Mouse (Mus musculus): Measurements from ENCODE around the gene Tsga10. TPM values are rescaled to one million over a fixed set of nuclear protein-coding genes. Genes with fewer than 3 reads are reported as not detected.

Tsga10 gene
- total and polyA plus RNA-seq, 3 experiments: 0.47 to 0.57 (median 0.55) TPM

- Histone ChIP-seq H3K9me3 (replicated peaks; ENCODE audit: low read length) (no peaks in the 10 kb centered on the region), H3K9ac (ENCODE audit: insufficient read depth, low read depth) (no peak overlapping the region), H3K36me3 (replicated peaks in 1 of 2; ENCODE audit: control insufficient read depth in 1 of 2, insufficient read depth in 1 of 2, low read length in 1 of 2) (no peaks in the 10 kb centered on the region), H3K27me3 (replicated peaks) (no peaks in the 10 kb centered on the region), H3K4me1 (ENCODE audit: control insufficient read depth in 1 of 2, insufficient read depth in 2 of 2) (no peaks in the 10 kb centered on the region), H3K4me2 (ENCODE audit: insufficient read depth, low read depth, poor library complexity, severe bottlenecking) (no peak overlapping the region), H3K79me2 (replicated peaks; ENCODE audit: control insufficient read depth, extremely low read depth, insufficient read depth, poor library complexity, severe bottlenecking) (no peaks in the 10 kb centered on the region), H3K27ac (ENCODE audit: insufficient read depth, low read depth) (no peak overlapping the region), H3K4me3 (replicated peaks in 1 of 3; ENCODE audit: low read depth in 2 of 3, low read length in 2 of 3, poor library complexity in 1 of 3) (no peak overlapping the region)
- no peak for DNase-seq (ENCODE audit: extremely low read depth)
- dilution Hi-C loops (cut with MboI; ENCODE audit: extremely low pct_ligation_motif_present, extremely low pct_unique_long_range_greater_than_20kb, low sequenced_read_pairs): no loop called here
- TF ChIP-seq MAX (IDR thresholded peaks at IDR 0.05; ENCODE audit: low read length) (no peak), USF2 (conservative IDR thresholded peaks at IDR 0.05; ENCODE audit: low read depth, low read length) (no peak), POLR2A (IDR thresholded peaks at IDR 0.05; ENCODE audit: low read depth, low read length) (no peak), ZKSCAN1 (IDR thresholded peaks at IDR 0.05; ENCODE audit: borderline replicate concordance, low read depth, low read length) (no peak), CHD1 (IDR thresholded peaks at IDR 0.05; ENCODE audit: low read depth, low read length) (no peak), SIN3A (IDR thresholded peaks at IDR 0.05; ENCODE audit: low read length) (no peak), MAZ (IDR thresholded peaks at IDR 0.05; ENCODE audit: low read depth, low read length) (no peak), NRF1 (IDR thresholded peaks at IDR 0.05; ENCODE audit: low read depth, low read length) (no peak), POLR2AphosphoS2 (IDR thresholded peaks at IDR 0.05; ENCODE audit: low read depth, low read length) (no peak)
- in situ Hi-C loops (cut with MboI; ENCODE audit: low pct_ligation_motif_present, low pct_unique_long_range_greater_than_20kb, low sequenced_read_pairs): no loop called here
Measured at GRCm38 (mm10) chr1:37726426-37726825, 139.8 kb downstream of the Tsga10 start.

- no peak overlapping the region for H3K4me2 ChIP-seq (ENCODE audit: insufficient read depth, low read depth, poor library complexity, severe bottlenecking)
- no peak overlapping the region for H3K9ac ChIP-seq (ENCODE audit: insufficient read depth, low read depth)
- TF ChIP-seq CHD2 (IDR thresholded peaks at IDR 0.05; ENCODE audit: low read length) (no peak), KAT2A (IDR thresholded peaks at IDR 0.05; ENCODE audit: insufficient replicate concordance, low read length) (no peak), POLR2AphosphoS2 (IDR thresholded peaks at IDR 0.05; ENCODE audit: low read depth, low read length) (no peak), ZMIZ1 (IDR thresholded peaks at IDR 0.05; ENCODE audit: low read depth, low read length) (no peak), JUN (IDR thresholded peaks at IDR 0.05; ENCODE audit: insufficient read depth, low read depth, low read length) (no peak), USF2 (conservative IDR thresholded peaks at IDR 0.05; ENCODE audit: low read depth, low read length) (no peak), GABPA (IDR thresholded peaks at IDR 0.05; ENCODE audit: insufficient replicate concordance, low read depth, low read length) (no peak), CHD1 (IDR thresholded peaks at IDR 0.05; ENCODE audit: low read depth, low read length) (no peak), MAX (IDR thresholded peaks at IDR 0.05; ENCODE audit: low read length) (no peak), POLR2A (IDR thresholded peaks at IDR 0.05; ENCODE audit: low read depth, low read length) (no peak), IRF4 (IDR thresholded peaks at IDR 0.05; ENCODE audit: low read depth, low read length) (no peak)
- H3K79me2 ChIP-seq (replicated peaks; ENCODE audit: control insufficient read depth, extremely low read depth, insufficient read depth, poor library complexity, severe bottlenecking): no peaks in the 10 kb centered on the region
- H3K4me3 ChIP-seq (replicated peaks in 1 of 3; ENCODE audit: low read depth in 2 of 3, low read length in 2 of 3, poor library complexity in 1 of 3): no peak overlapping the region
- in situ Hi-C loops (cut with MboI; ENCODE audit: low pct_ligation_motif_present, low pct_unique_long_range_greater_than_20kb, low sequenced_read_pairs): no loop called here
- no peaks in the 10 kb centered on the region for H3K27me3 ChIP-seq (replicated peaks)
- H3K9me3 ChIP-seq (replicated peaks; ENCODE audit: low read length): no peaks in the 10 kb centered on the region
- no peak overlapping the region for H3K27ac ChIP-seq (ENCODE audit: insufficient read depth, low read depth)
- H3K4me1 ChIP-seq (ENCODE audit: control insufficient read depth in 1 of 2, insufficient read depth in 2 of 2): no peaks in the 10 kb centered on the region
- dilution Hi-C loops (cut with MboI; ENCODE audit: extremely low pct_ligation_motif_present, extremely low pct_unique_long_range_greater_than_20kb, low sequenced_read_pairs): no loop called here
- H3K36me3 ChIP-seq (replicated peaks in 1 of 2; ENCODE audit: control insufficient read depth in 1 of 2, insufficient read depth in 1 of 2, low read length in 1 of 2): no peaks in the 10 kb centered on the region
- no peak for DNase-seq (ENCODE audit: extremely low read depth)
Measured at GRCm38 (mm10) chr1:37725880-37726279, 140.3 kb downstream of the Tsga10 start.
